Mouse (Mus musculus) stomach, postnatal 0 days (tissue): ENCODE measurements at regions not wholly inside any gene's neighbourhood (a gene's known extent, or its start where the extent isn't known, plus 50 kb on each side); places are given as distances from the start of the nearest gene placed in this dataset.

Experiments used
- ATAC-seq: fragments of 200-750 bp; cut with Nextera tagmentation; 2 replicates; pipeline ENCODE4 v1.8.0; 2017; ENCODE audit not compliant: low FRiP score, low TSS enrichment
- DNase-seq: peaks from one replicate; pipeline ENCODE4 v3.0.0-alpha.2; 2016; ENCODE audit warnings: low spot score
- H3K27ac ChIP-seq: fragments of 300-500 bp; sonication (generic); replicated peaks from 2 replicates; pipeline ENCODE4 v1.5.1; 2014; ENCODE audit warnings: mild to moderate bottlenecking, control low read depth
- H3K27me3 ChIP-seq: fragments of 300-500 bp; sonication (generic); 2 replicates; pipeline ENCODE4 v1.6.1; 2014; ENCODE audit warnings: low read length; ENCODE audit not compliant: control insufficient read depth, insufficient read depth
- H3K36me3 ChIP-seq: fragments of 300-500 bp; sonication (generic); 2 replicates; pipeline ENCODE4 v1.6.1; 2014; ENCODE audit warnings: low read length, mixed read lengths; ENCODE audit not compliant: control insufficient read depth, insufficient read depth
- H3K4me1 ChIP-seq: fragments of 300-500 bp; sonication (generic); replicated peaks from 2 replicates; pipeline ENCODE4 v1.6.1; 2014; ENCODE audit warnings: antibody characterized with exemption; ENCODE audit not compliant: control insufficient read depth, insufficient read depth
- H3K4me2 ChIP-seq: fragments of 300-500 bp; sonication (generic); replicated peaks from 2 replicates; pipeline ENCODE4 v1.6.1; 2014; ENCODE audit warnings: low read depth, mild to moderate bottlenecking, control low read depth, moderate library complexity
- H3K4me3 ChIP-seq: fragments of 300-500 bp; sonication (generic); 2 replicates; pipeline ENCODE4 v1.5.1; 2014; ENCODE audit warnings: low read depth, low read length, control low read depth
- H3K9ac ChIP-seq: fragments of 300-500 bp; sonication (generic); 2 replicates; pipeline ENCODE4 v1.6.1; 2014; ENCODE audit warnings: mild to moderate bottlenecking, low read length, control low read depth, mixed read lengths
- H3K9me3 ChIP-seq: fragments of 300-500 bp; sonication (generic); 2 replicates; pipeline ENCODE4 v1.6.1; 2016; ENCODE audit warnings: low read length; ENCODE audit not compliant: control insufficient read depth
- CTCF ChIP-seq: IDR thresholded peaks from 2 replicates; pipeline ENCODE4 v1.5.1; 2016; ENCODE audit warnings: antibody characterized with exemption, low read depth, mild to moderate bottlenecking, moderate library complexity
- EP300 ChIP-seq: optimal IDR thresholded peaks from 2 replicates; pipeline ENCODE3; 2016; ENCODE audit warnings: antibody characterized with exemption
- WGBS: fragments of 180-500 bp; shearing (Covaris S2); extraction: QIAGEN DNeasy Blood & Tissue Kit; methylation state at CpG from one replicate; pipeline ENCODE4 v1.1.7; 2014; 5-methylcytosine and 5-hydroxymethylcytosine counted together

- H3K36me3 ChIP-seq: no peaks in the 10 kb centered on the region
- no peak overlapping the region for H3K27ac ChIP-seq
- WGBS: 79% methylated on average over 5 of the region's 5 CpGs
- H3K27me3 ChIP-seq: no peaks in the 10 kb centered on the region
- no peak for DNase-seq
- ATAC-seq: no peak
- H3K4me2 ChIP-seq: no peak overlapping the region
- no peak overlapping the region for H3K9ac ChIP-seq
- H3K4me1 ChIP-seq: no peaks in the 10 kb centered on the region
- no peak overlapping the region for H3K4me3 ChIP-seq
- no peak for TF ChIP-seq EP300
- TF ChIP-seq CTCF: no peak
- no peaks in the 10 kb centered on the region for H3K9me3 ChIP-seq
Measured at GRCm38 (mm10) chr6:18648898-18649591, 134.4 kb upstream of the Cttnbp2 start.

- no peak for ATAC-seq
- no peak for DNase-seq
- 83% methylated on average over 3 of the region's 3 CpGs for WGBS
Measured at GRCm38 (mm10) chr6:18651319-18651718, 136.7 kb upstream of the Cttnbp2 start.

DNA sequence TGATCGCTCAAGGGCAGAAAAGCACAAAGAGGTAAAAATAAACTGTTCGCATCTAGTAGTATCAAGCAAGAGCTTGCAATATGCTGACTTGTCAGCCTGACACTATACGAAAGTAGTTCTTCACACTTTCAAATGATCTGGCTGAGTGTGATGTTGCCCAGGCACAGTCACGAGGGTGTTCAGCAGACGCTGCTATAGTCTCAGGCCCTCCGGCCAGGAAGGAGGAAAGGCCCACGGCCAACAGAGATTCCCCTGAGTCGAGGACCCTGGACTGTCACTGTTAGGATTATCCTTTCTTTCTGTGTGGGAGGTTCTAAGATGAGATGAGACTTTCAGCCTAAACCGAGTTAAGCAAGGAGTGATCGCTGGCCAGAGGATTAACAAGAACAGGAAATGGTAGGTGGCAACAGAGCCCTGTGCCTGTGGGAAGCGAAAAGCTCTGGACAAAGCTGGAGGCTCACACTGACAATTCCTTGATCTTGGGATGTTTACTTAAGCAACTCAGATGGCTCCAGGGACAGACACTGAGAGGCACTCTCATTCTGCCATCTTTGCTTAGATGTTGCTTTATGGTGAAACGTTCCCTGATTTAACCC is 137.5 kb upstream of the Cttnbp2 start:
- Histone ChIP-seq H3K27ac (no peak overlapping the region), H3K36me3 (no peaks in the 10 kb centered on the region), H3K27me3 (no peaks in the 10 kb centered on the region), H3K4me1 (no peaks in the 10 kb centered on the region), H3K4me3 (no peak overlapping the region), H3K4me2 (no peak overlapping the region), H3K9me3 (no peaks in the 10 kb centered on the region), H3K9ac (no peak overlapping the region)
- ATAC-seq: no peak
- DNase-seq: no peak
- no peak for TF ChIP-seq EP300
- TF ChIP-seq CTCF: no peak
- WGBS: 57% methylated on average over 12 of the region's 12 CpGs

More at GRCm38 (mm10) chr6:18651319-18651718, 136.7 kb upstream of the Cttnbp2 start:
- H3K4me2 ChIP-seq: no peak overlapping the region
- no peaks in the 10 kb centered on the region for H3K4me1 ChIP-seq
- H3K4me3 ChIP-seq: no peak overlapping the region
- no peak overlapping the region for H3K9ac ChIP-seq
- H3K27ac ChIP-seq: no peak overlapping the region
- no peaks in the 10 kb centered on the region for H3K9me3 ChIP-seq
- TF ChIP-seq EP300 (no peak), CTCF (no peak)
- no peaks in the 10 kb centered on the region for H3K27me3 ChIP-seq
- H3K36me3 ChIP-seq: no peaks in the 10 kb centered on the region

DNA sequence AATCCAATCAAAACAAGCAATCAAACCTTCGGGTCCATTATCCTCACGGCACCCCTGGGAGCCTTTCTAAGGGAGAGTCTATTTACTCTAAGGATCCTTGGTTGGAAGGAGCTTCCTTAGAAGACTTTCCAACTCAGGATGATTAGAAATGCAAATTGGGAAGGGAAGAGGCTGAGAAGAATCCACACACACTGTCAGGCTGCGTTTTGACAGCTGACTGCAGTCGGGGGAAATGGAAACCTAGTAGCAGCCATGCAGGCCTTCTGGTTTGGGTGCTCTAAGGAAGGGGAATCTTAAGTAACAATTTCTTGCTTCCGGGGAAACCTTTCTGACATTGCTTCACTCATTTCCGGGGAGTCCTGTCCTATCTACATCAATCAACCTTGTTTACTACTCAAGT is 139.6 kb upstream of the Cttnbp2 start:
- 49% methylated on average over 6 of the region's 6 CpGs for WGBS
- no peak for DNase-seq
- no peak for ATAC-seq
- Histone ChIP-seq H3K27me3 (no peaks in the 10 kb centered on the region), H3K4me3 (no peak overlapping the region), H3K4me2 (no peak overlapping the region), H3K4me1 (no peaks in the 10 kb centered on the region), H3K9me3 (no peaks in the 10 kb centered on the region), H3K27ac (no peak overlapping the region), H3K9ac (no peak overlapping the region), H3K36me3 (no peaks in the 10 kb centered on the region)
- no peak for TF ChIP-seq EP300
- no peak for TF ChIP-seq CTCF

DNA sequence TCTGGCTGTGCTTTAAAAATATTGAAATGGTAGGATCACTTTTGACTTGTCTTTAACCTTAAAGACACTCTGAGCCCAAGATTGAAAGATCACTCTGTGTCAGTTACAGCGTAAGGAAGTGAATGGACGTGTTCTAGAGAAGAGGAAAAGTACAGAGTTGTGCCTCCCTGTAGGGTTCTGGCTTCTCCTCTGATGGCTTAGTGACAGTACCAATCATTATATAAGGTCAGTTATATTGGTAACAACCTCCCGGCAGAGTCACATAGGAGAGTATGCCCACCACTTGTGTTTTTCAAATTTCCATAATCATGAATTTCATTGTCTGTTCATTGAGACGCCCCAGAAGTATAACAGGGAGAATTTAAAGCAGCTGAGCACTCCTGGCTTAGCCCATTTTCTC is 141.6 kb upstream of the Cttnbp2 start:
- DNase-seq (no peak), ATAC-seq (no peak)
- H3K4me2 ChIP-seq: no peak overlapping the region
- H3K4me1 ChIP-seq: no peaks in the 10 kb centered on the region
- H3K9ac ChIP-seq: no peak overlapping the region
- no peak overlapping the region for H3K27ac ChIP-seq
- no peaks in the 10 kb centered on the region for H3K27me3 ChIP-seq
- 86% methylated on average over 4 of the region's 4 CpGs for WGBS
- H3K9me3 ChIP-seq: no peaks in the 10 kb centered on the region
- no peak overlapping the region for H3K4me3 ChIP-seq
- TF ChIP-seq CTCF: no peak
- TF ChIP-seq EP300: no peak
- no peaks in the 10 kb centered on the region for H3K36me3 ChIP-seq

GRCm38 (mm10) chr6:18656772-18657401 is 142.2 kb upstream of the Cttnbp2 start:
- Histone ChIP-seq H3K4me2 (no peak overlapping the region), H3K36me3 (no peaks in the 10 kb centered on the region), H3K4me1 (no peaks in the 10 kb centered on the region), H3K27ac (no peak overlapping the region), H3K9me3 (no peaks in the 10 kb centered on the region), H3K4me3 (no peak overlapping the region), H3K9ac (no peak overlapping the region), H3K27me3 (no peaks in the 10 kb centered on the region)
- no peak for ATAC-seq
- 89% methylated on average over 7 of the region's 7 CpGs for WGBS
- TF ChIP-seq CTCF (no peak), EP300 (no peak)
- DNase-seq: no peak
